Mouse (Mus musculus) kidney, adult 2 months (tissue): ENCODE results near the gene Cog4.

Source experiments
- CTCF ChIP-seq: fragments of 200-500 bp; conservative IDR thresholded peaks from 2 replicates; pipeline ENCODE4 v1.5.1; 2011; ENCODE audit warnings: low read depth, mild to moderate bottlenecking, control low read depth, low read length, moderate library complexity, mixed read lengths; ENCODE audit not compliant: insufficient read depth, insufficient read length
- POLR2A ChIP-seq: fragments of 200-500 bp; IDR thresholded peaks from one replicate; pipeline ENCODE4 v1.6.1; 2011; ENCODE audit warnings: low read depth, low read length, control low read depth

DNA sequence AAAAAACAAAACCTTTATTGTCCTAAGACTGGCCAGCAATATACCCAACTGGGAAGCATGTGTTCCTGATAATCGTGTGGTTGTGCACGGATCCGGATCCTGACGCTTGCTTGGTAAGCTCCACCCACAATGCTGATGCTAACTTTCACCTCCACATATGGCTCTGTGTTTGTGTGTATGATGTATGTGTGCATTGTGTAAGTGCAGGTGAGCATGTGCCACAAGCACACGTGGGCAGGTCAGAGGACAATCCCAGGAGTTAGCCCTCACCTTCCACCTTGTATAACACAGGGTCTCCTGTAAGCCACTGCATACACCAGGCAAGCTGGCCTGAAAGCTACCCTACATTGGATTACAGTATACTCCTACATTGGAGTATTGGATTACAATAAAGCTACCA, 3.2 kb upstream of the Cog4 start:
- no peak for TF ChIP-seq CTCF
- no peak for TF ChIP-seq POLR2A
